Mouse (Mus musculus): ENCODE measurements at regions not wholly inside any gene's neighbourhood (a gene's known extent, or its start where the extent isn't known, plus 50 kb on each side); places are given as distances from the start of the nearest gene placed in this dataset.

DNA sequence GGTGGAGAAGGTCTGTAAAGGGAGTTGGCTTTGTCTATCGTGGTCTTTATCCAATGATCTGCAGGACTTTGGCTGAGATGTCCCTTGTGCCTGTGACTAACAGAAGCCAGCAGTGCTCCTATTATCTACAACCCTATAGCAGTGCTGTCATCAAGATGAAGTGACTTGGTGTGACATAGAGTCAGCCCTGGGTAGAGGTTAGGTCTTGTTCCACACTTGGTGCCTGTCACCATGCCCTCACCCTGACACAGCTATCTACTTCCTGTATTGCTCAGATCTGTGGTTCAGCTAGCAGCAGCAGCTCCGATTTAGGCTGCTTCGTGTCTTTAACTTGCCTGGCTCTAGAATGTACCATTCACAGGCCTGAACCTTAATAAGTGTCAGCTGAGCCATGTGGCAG is 100.6 kb downstream of the Rchy1 start:
- TF ChIP-seq USF1 (IDR thresholded peaks at IDR 0.05; ENCODE audit: low read depth, low read length): no peak
- TF ChIP-seq CTCF (conservative IDR thresholded peaks at IDR 0.05 in 1 of 2, IDR thresholded peaks at IDR 0.05 in 1 of 2; ENCODE audit: low read depth in 2 of 2, low read length in 2 of 2): no peak
- TF ChIP-seq USF2 (conservative IDR thresholded peaks at IDR 0.05; ENCODE audit: low read depth, low read length): no peak
- no peak for TF ChIP-seq E2F4 (IDR thresholded peaks at IDR 0.05; ENCODE audit: insufficient replicate concordance, low read depth, low read length)
- no peak for TF ChIP-seq CHD1 (IDR thresholded peaks at IDR 0.05; ENCODE audit: low read depth, low read length)
- no peak for TF ChIP-seq POLR2A (IDR thresholded peaks at IDR 0.05; ENCODE audit: low read depth, low read length)
